Mouse (Mus musculus) liver, embryonic 13.5 days (tissue): ENCODE measurements around the gene Gm12169. TPM values are rescaled to one million over a fixed set of nuclear protein-coding genes. Genes with fewer than 3 reads are reported as not detected.

ENCODE experiments used
- ATAC-seq: fragments of 200-750 bp; cut with Nextera tagmentation; 2 replicates; pipeline ENCODE4 v1.8.0; 2017; ENCODE audit warnings: low read depth, mild to moderate bottlenecking, moderate number of reproducible peaks, moderate library complexity
- DNase-seq: peaks from one replicate; pipeline ENCODE4 v3.0.0; 2022
- H3K27ac ChIP-seq: fragments of 300-500 bp; sonication (generic); 2 replicates; pipeline ENCODE4 v1.5.1; 2015; ENCODE audit warnings: moderate library complexity, mild to moderate bottlenecking, inconsistent platforms
- H3K27me3 ChIP-seq: fragments of 300-500 bp; sonication (generic); 2 replicates; pipeline ENCODE4 v1.6.1; 2015; ENCODE audit warnings: mild to moderate bottlenecking, inconsistent platforms
- H3K36me3 ChIP-seq: fragments of 300-500 bp; sonication (generic); 2 replicates; pipeline ENCODE4 v1.6.1; 2015; ENCODE audit warnings: mild to moderate bottlenecking, inconsistent platforms
- H3K4me1 ChIP-seq: fragments of 300-500 bp; sonication (generic); replicated peaks from 2 replicates; pipeline ENCODE4 v1.6.1; 2015; ENCODE audit warnings: inconsistent platforms
- H3K4me2 ChIP-seq: fragments of 300-500 bp; sonication (generic); 2 replicates; pipeline ENCODE4 v1.6.1; 2015; ENCODE audit warnings: inconsistent platforms, mild to moderate bottlenecking, moderate library complexity
- H3K4me3 ChIP-seq: fragments of 300-500 bp; sonication (generic); replicated peaks from 2 replicates; pipeline ENCODE4 v1.5.1; 2015; ENCODE audit warnings: mild to moderate bottlenecking, inconsistent platforms
- H3K9ac ChIP-seq: fragments of 300-500 bp; sonication (generic); 2 replicates; pipeline ENCODE4 v1.6.1; 2015; ENCODE audit warnings: mild to moderate bottlenecking, inconsistent platforms
- H3K9me3 ChIP-seq: fragments of 300-500 bp; sonication (generic); replicated peaks from 2 replicates; pipeline ENCODE4 v1.6.1; 2016; ENCODE audit warnings: inconsistent platforms
- whole genome bisulfite sequencing: fragments of 180-500 bp; shearing (Covaris S2); methylation state at CpG from one replicate; pipeline ENCODE4 v1.1.7; 2015; ENCODE audit not compliant: insufficient replicate concordance; 5-methylcytosine and 5-hydroxymethylcytosine counted together
- polyA plus RNA-seq: library from polyadenylated mRNA; unstranded; fragments of >200 nt; fragmentation: Nextera tagmentation; extraction: Ambion mirVana; gene quantifications from 2 replicates; pipeline ENCODE4 v1.2.1, GENCODE M21; 2015

Gene Gm12169
- polyA plus RNA-seq, 1 experiment from 2014 or later, result not detected

DNA sequence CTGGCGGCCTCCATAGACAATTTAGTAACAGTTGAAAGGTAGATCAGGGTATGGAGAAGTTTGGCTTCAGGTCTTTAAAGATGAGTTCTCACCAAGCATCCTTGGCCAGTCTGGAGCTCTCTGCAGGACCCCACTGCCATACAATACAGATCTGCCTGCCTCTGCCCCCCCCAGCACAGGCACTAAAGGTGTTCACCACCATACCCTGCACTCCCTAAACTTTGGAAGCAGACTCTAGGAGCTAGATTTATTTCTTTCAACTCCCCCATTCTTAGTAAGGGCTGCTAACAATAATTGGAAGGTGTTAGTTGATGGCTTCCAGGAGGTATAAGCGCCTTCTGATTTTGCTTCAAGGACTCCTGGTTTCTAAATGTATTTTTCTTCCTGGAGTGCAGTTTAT is 19.5 kb downstream of the Gm12169 start:
- Histone ChIP-seq H3K36me3 (no peaks in the 10 kb centered on the region), H3K9me3 (no peaks in the 10 kb centered on the region), H3K9ac (no peak overlapping the region), H3K4me3 (no peak overlapping the region), H3K27me3 (no peaks in the 10 kb centered on the region), H3K4me2 (no peak overlapping the region), H3K4me1 (no peaks in the 10 kb centered on the region), H3K27ac (no peak overlapping the region)
- ATAC-seq (no peak), DNase-seq (no peak)
- 64% methylated on average over 2 of the region's 2 CpGs for WGBS

DNA sequence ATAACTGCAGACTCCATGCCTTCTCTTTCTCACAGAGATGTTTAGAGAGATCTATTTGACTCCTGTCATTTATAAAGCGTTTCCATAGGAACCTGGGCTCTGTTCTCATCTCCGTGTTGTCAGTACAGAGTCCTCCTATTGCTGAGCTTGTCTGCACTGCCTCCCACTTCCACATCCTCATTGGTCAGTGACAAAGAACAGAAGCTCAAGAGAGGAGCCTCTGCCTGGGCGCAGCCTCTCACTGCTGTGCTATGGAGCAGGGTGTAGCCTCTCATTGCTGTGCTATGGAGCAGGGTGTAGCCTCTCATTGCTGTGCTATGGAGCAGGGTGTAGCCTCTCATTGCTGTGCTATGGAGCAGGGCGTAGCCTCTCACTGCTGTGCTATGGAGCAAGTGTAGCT is 25.7 kb downstream of the Gm12169 start:
- ATAC-seq, result no peak
- H3K4me2 ChIP-seq, result no peak overlapping the region
- no peak overlapping the region for H3K27ac ChIP-seq
- H3K9ac ChIP-seq, result no peak overlapping the region
- H3K9me3 ChIP-seq, result no peaks in the 10 kb centered on the region
- DNase-seq, result no peak
- H3K36me3 ChIP-seq, result no peaks in the 10 kb centered on the region
- H3K4me3 ChIP-seq, result no peak overlapping the region
- no peaks in the 10 kb centered on the region for H3K4me1 ChIP-seq
- no peaks in the 10 kb centered on the region for H3K27me3 ChIP-seq
- 55% methylated on average over 4 of the region's 4 CpGs for WGBS

DNA sequence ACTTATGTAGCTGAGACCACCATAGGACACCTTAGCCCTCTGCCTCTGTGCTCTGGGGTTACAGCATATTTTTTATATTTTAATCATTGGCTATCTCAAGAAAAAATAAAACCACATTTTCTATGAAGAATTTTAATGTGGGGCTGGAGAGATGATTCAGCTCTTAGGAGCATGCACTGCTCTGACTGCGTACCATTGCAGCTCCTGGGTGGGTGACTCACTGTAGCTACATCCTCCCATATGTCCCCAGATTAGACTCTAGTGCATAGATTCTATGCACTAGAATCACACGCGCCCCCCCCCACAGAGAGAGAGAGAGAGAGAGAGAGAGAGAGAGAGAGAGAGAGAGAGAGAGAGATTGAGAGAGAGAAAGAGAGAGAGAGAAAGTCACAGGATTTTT is 28.7 kb downstream of the Gm12169 start:
- Histone ChIP-seq H3K4me1 (no peaks in the 10 kb centered on the region), H3K9ac (no peak overlapping the region), H3K27me3 (no peaks in the 10 kb centered on the region), H3K9me3 (no peaks in the 10 kb centered on the region), H3K36me3 (no peaks in the 10 kb centered on the region), H3K27ac (no peak overlapping the region), H3K4me3 (no peak overlapping the region), H3K4me2 (no peak overlapping the region)
- DNase-seq (no peak), ATAC-seq (no peak)
- WGBS, result 78% methylated on average over 3 of the region's 3 CpGs

DNA sequence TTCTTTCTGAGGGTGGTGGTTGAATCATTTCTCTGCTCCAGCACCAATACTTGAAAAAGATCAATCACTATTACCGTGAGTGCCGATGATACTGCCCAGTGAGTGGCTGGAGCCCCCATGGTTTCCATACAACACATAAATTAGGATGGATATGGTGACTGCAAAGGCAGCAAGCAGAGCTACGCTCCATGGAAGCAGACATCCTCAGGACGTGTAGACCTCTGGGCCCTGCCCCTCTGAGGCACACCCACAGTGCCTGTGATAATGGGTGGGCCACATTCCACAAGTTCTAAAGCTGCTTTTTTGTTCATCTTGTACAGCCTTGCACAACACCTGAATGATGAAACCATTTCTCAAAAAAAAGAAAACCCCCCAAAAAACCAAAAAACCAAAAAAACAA is 37.1 kb downstream of the Gm12169 start:
- Histone ChIP-seq H3K4me1 (no peaks in the 10 kb centered on the region), H3K4me2 (no peak overlapping the region), H3K27ac (no peak overlapping the region), H3K4me3 (no peak overlapping the region), H3K27me3 (no peaks in the 10 kb centered on the region), H3K9ac (no peak overlapping the region), H3K36me3 (no peaks in the 10 kb centered on the region), H3K9me3 (no peaks in the 10 kb centered on the region)
- ATAC-seq (no peak), DNase-seq (no peak)
- 56% methylated on average over 4 of the region's 4 CpGs for WGBS

DNA sequence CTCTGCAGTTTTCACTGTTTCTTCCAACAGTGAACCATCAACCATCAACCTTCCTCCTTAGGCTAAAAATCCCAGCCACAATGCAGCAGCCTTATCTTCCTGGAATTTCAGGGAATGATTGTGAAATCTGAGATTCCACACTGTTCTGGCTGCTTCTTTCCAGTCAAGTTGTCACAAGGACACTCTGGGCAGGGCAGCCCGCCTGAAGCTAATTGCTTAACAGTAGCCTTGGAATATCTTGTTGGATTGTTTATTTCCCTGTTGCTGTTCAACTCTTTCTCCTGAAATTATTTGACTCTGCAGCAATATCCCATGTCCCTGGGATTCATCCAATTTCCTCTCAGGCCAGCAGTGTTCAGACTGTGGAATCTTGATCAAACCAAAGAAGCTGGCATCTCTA is 40.7 kb downstream of the Gm12169 start:
- DNase-seq (no peak), ATAC-seq (no peak)
- no peak overlapping the region for H3K4me2 ChIP-seq
- H3K4me3 ChIP-seq, result no peak overlapping the region
- no peaks in the 10 kb centered on the region for H3K4me1 ChIP-seq
- H3K36me3 ChIP-seq, result no peaks in the 10 kb centered on the region
- H3K9me3 ChIP-seq, result no peaks in the 10 kb centered on the region
- no peak overlapping the region for H3K27ac ChIP-seq
- no peak overlapping the region for H3K9ac ChIP-seq
- 52% methylated on average over 1 of the region's 1 CpGs for WGBS
- H3K27me3 ChIP-seq, result no peaks in the 10 kb centered on the region

GRCm38 (mm10) chr11:46565967-46566366 is 42.0 kb downstream of the Gm12169 start:
- no peak overlapping the region for H3K4me2 ChIP-seq
- ATAC-seq, result no peak
- WGBS, result 70% methylated on average over 2 of the region's 2 CpGs

DNA sequence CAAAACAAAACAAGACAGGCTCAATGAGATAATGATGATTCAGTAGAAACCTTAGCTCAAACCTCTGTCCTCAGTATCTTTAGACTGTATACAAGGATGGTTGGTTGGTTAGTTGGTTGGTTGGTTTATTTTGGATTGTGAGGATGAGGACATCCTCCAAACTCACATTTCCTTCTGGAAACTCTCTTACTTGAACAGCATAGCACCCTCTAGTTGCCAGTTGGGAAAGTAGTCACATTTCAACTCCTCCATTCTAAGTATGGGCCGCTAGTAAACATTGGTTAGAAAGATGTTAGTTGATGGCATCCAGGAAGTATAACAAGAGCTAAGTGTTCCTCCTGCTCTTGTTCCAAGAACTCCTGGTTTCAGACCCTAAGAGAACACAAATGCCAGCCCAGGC is 45.1 kb downstream of the Gm12169 start:
- H3K4me2 ChIP-seq, result no peak overlapping the region
- WGBS, result 56% methylated on average over 1 of the region's 1 CpGs
- no peaks in the 10 kb centered on the region for H3K9me3 ChIP-seq
- H3K9ac ChIP-seq, result no peak overlapping the region
- H3K4me3 ChIP-seq, result no peak overlapping the region
- DNase-seq, result no peak
- H3K27ac ChIP-seq, result no peak overlapping the region
- ATAC-seq, result no peak
- no peaks in the 10 kb centered on the region for H3K4me1 ChIP-seq
- no peaks in the 10 kb centered on the region for H3K27me3 ChIP-seq
- no peaks in the 10 kb centered on the region for H3K36me3 ChIP-seq

More at GRCm38 (mm10) chr11:46565967-46566366, 42.0 kb downstream of the Gm12169 start:
- H3K4me3 ChIP-seq, result no peak overlapping the region
- no peak for DNase-seq
- H3K27ac ChIP-seq, result no peak overlapping the region
- H3K36me3 ChIP-seq, result no peaks in the 10 kb centered on the region
- no peaks in the 10 kb centered on the region for H3K4me1 ChIP-seq
- no peaks in the 10 kb centered on the region for H3K9me3 ChIP-seq
- H3K27me3 ChIP-seq, result no peaks in the 10 kb centered on the region
- H3K9ac ChIP-seq, result no peak overlapping the region

- H3K4me2 ChIP-seq, result no peak within 1 kb of the TSS
- DNase-seq (no peak), ATAC-seq (no peak)
- no peaks in the 10 kb centered on the region for H3K36me3 ChIP-seq
- no peak within 1 kb of the TSS for H3K27ac ChIP-seq
- H3K27me3 ChIP-seq, result no peaks in the 10 kb centered on the region
- no peak within 1 kb of the TSS for H3K9ac ChIP-seq
- no peaks in the 10 kb centered on the region for H3K4me1 ChIP-seq
- H3K9me3 ChIP-seq, result no peaks in the 10 kb centered on the region
- WGBS, result 63% methylated on average over 1 of the region's 1 CpGs
- no peak within 1 kb of the TSS for H3K4me3 ChIP-seq
Measured at GRCm38 (mm10) chr11:46571327-46571726, 47.3 kb downstream of the Gm12169 start, which contains the start of gene BC053393. Gene BC053393 (plus strand): TSS chr11:46571536.

GRCm38 (mm10) chr11:46578771-46579281 is 54.8 kb downstream of the Gm12169 start:
- 0 out of 2 replicates have a peak, but pooled peaks cover 3% of the 10 kb centered on the region for H3K4me1 ChIP-seq
- DNase-seq, result no peak
- no peaks in the 10 kb centered on the region for H3K36me3 ChIP-seq
- H3K4me3 ChIP-seq, result no peak overlapping the region
- H3K4me2 ChIP-seq, result no peak overlapping the region
- H3K27me3 ChIP-seq, result no peaks in the 10 kb centered on the region
- no peak overlapping the region for H3K27ac ChIP-seq
- no peak for ATAC-seq
- H3K9me3 ChIP-seq, result no peaks in the 10 kb centered on the region
- WGBS, result 44% methylated on average over 5 of the region's 5 CpGs
- no peak overlapping the region for H3K9ac ChIP-seq

GRCm38 (mm10) chr11:46580428-46580827 is 56.4 kb downstream of the Gm12169 start:
- no peak overlapping the region for H3K27ac ChIP-seq
- no peak; the same call in 1 of the 2 replicates for ATAC-seq
- 53% methylated on average over 3 of the region's 3 CpGs for WGBS

DNA sequence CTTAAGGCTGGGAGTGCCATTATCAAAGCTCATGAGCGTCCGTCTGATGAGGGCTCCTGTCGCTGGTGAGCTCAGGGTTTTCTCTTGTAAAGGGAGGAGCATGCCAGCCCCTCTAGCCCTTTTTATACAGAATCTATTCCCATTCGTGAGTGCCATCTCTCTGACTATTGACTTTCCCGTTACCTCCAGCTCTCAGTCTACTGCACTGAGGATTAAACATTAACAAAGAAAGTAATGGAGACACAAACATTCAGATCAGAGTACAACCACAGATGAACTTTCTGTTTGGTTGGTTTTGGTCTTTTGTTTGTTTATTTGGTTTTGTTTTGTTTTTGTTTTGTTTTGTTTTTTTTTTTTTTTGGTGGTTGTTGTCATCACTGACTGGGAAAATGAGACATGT is 58.7 kb downstream of the Gm12169 start:
- H3K9ac ChIP-seq, result no peak overlapping the region
- 62% methylated on average over 5 of the region's 5 CpGs for WGBS
- no peaks in the 10 kb centered on the region for H3K36me3 ChIP-seq
- H3K4me1 ChIP-seq, result 0 out of 2 replicates have a peak, but pooled peaks cover 3% of the 10 kb centered on the region
- ATAC-seq (peak; percentile 50), DNase-seq (no peak)
- H3K9me3 ChIP-seq, result no peaks in the 10 kb centered on the region
- peak overlapping the region; percentile 23; the same call in 1 of the 2 replicates for H3K27ac ChIP-seq
- no peaks in the 10 kb centered on the region for H3K27me3 ChIP-seq
- no peak overlapping the region for H3K4me3 ChIP-seq
- no peak overlapping the region for H3K4me2 ChIP-seq

More at GRCm38 (mm10) chr11:46580428-46580827, 56.4 kb downstream of the Gm12169 start:
- DNase-seq, result no peak
- no peaks in the 10 kb centered on the region for H3K27me3 ChIP-seq
- no peaks in the 10 kb centered on the region for H3K9me3 ChIP-seq
- H3K4me2 ChIP-seq, result no peak overlapping the region
- no peaks in the 10 kb centered on the region for H3K36me3 ChIP-seq
- no peak overlapping the region for H3K4me3 ChIP-seq
- H3K9ac ChIP-seq, result no peak overlapping the region
- 0 out of 2 replicates have a peak, but pooled peaks cover 3% of the 10 kb centered on the region for H3K4me1 ChIP-seq
